Mouse (Mus musculus): ENCODE measurements around the gene Gm12794.

- TF ChIP-seq CTCF (IDR thresholded peaks at IDR 0.05; ENCODE audit: extremely low read depth, insufficient read length, insufficient replicate concordance, low read depth, low read length) (no peak), POLR2A (IDR thresholded peaks at IDR 0.05; ENCODE audit: low read depth, low read length) (no peak)
These were observed 45.5 kb downstream of the Gm12794 start for GRCm38 (mm10) chr4:101985678-101986077.

All from small intestine, adult 2 months (tissue).